Mouse (Mus musculus): ENCODE results near the gene Rsbn1. TPM values are rescaled to one million over a fixed set of nuclear protein-coding genes. Genes with fewer than 3 reads are reported as not detected.

Gene Rsbn1
- polyA plus RNA-seq, 1 experiment: 9.5 TPM

DNA sequence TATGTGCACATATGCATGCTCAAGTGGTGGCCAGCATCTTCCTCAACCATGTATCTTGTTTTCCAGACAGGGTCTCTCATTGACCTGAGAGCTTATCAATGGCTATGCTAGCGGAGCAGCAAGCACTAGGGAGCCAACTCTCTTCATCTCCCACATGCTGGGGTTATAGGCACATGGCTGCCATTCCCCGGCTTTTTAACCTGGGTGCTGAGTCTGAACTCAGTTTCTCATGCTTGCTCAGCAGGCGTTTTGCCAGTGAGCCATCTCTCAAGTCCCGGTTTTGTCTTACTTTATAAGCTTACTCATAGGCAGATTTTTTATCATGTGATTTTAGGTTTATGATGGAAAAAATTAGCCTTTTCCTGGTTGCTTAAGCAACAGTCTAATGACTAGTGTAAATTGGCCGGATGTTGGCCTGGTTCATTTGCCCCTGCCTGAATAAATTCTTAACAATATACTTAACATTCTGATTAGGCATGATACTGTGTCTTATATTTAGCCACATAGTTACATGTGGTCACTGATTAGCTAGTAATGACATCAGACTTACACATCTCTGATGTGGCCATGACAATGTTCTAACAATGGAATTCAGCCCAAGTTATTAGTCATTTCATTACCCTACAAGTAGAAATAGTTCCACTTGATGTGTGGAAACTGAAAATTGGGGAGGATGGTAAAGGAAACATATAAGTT is 6.4 kb upstream of the Rsbn1 start:
- no peak overlapping the region for H3K27ac ChIP-seq (ENCODE audit: insufficient read depth, low read length)
- no peak overlapping the region for H3K4me3 ChIP-seq (ENCODE audit: insufficient read depth, low read length)
- TF ChIP-seq POLR2A (IDR thresholded peaks at IDR 0.05; ENCODE audit: extremely low read depth, insufficient read depth, low read length): no peak
- no peak for TF ChIP-seq CTCF (IDR thresholded peaks at IDR 0.05; ENCODE audit: extremely low read depth, insufficient read depth, low read length)
- no peaks in the 10 kb centered on the region for H3K4me1 ChIP-seq (ENCODE audit: control insufficient read depth, insufficient read depth, low read length)

DNA sequence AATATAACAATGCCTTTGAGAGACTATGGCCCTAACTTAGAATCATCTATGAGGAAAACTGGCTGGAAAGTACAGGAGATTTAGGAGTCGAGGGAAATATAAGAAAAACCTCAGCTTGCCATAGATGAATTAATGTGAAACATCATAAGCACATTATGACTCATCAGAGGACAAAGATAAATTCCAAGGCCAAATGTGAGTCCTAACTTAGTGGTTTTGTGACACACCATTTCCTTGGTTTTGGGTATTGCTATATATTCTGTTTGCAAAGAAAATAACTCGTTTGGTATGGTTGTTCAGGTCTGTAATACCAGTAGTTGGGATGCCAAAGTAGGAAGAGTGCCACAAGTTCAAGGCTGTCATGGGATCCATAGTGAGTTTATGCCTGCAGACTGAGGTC is 5.1 kb upstream of the Rsbn1 start:
- TF ChIP-seq POLR2A (IDR thresholded peaks at IDR 0.05; ENCODE audit: extremely low read depth, insufficient read depth, low read length): no peak

DNA sequence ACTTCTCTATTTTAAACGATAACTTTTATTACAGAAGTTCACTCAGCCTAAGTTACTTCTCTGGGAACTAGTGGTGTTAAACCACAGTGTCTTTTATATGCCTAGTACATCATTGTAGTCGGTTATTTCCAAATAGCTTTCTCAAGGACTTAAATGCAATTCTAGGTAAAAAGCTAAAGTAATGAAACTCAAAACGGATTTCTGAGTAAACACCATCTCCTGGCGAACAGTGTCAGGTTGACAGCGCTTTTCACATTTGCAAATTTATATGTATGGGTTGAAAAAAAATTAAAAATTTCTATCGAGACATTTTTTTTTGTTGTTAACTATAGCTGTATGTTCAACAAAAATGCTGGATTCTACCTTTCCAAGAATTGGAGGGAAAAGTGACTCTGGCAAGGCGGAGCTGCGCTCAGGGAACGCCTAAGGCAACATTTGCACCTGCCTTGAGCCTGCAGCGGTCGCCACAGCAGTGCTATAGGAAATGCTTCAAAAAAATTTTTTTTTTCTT is 414 bp upstream of the Rsbn1 start:
- TF ChIP-seq POLR2A (IDR thresholded peaks at IDR 0.05; ENCODE audit: extremely low read depth, insufficient read depth, low read length) (no peak), CTCF (IDR thresholded peaks at IDR 0.05; ENCODE audit: extremely low read depth, insufficient read depth, low read length) (no peak)
- Histone ChIP-seq H3K27ac (ENCODE audit: insufficient read depth, low read length) (no peak overlapping the region), H3K4me3 (ENCODE audit: insufficient read depth, low read length) (peak overlapping the region; percentile 99), H3K4me1 (ENCODE audit: control insufficient read depth, insufficient read depth, low read length) (no peaks in the 10 kb centered on the region)

More for the DNA sequence above, 5.1 kb upstream of the Rsbn1 start:
- Histone ChIP-seq H3K4me3 (ENCODE audit: insufficient read depth, low read length) (no peak overlapping the region), H3K27ac (ENCODE audit: insufficient read depth, low read length) (no peak overlapping the region), H3K4me1 (ENCODE audit: control insufficient read depth, insufficient read depth, low read length) (no peaks in the 10 kb centered on the region)

DNA sequence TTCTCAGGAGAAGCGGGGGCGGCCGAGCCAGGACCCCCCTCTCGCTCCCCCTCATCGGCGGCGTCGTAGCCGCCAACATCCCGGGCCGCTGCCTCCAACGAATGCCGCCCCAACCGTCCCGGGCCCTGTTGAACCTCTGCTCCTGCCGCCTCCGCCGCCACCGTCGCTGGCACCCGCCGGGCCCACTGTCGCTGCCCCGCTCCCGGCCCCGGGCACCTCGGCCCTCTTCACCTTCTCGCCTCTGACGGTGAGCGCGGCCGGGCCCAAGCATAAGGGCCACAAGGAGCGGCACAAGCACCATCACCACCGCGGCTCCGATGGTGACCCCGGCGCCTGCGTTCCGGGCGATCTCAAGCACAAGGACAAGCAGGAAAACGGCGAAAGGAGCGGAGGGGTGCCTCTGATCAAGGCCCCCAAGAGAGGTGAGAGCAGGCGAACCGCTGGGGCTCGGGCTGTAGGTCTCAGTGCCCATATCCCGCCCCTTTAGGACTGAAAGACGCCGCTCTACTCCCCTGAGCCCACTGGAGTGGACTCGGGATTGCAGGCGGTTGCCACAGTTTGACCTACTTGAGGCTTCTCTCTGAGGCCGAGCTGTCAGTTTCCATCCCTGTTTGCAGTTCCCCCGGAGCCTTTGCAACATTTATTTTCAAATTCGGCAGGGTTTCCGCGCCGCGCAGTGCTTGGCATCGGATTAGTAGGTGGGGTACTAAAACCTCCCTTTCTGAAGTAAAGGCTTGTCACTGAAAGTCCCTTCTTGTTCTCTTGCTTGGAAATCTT is 1.0 kb downstream of the Rsbn1 start:
- Histone ChIP-seq H3K4me1 (ENCODE audit: control insufficient read depth, insufficient read depth, low read length) (no peaks in the 10 kb centered on the region), H3K4me3 (ENCODE audit: insufficient read depth, low read length) (peak overlapping the region; percentile 99), H3K27ac (ENCODE audit: insufficient read depth, low read length) (peak overlapping the region; percentile 45; the same call in 1 of the 2 replicates)
- no peak for TF ChIP-seq CTCF (IDR thresholded peaks at IDR 0.05; ENCODE audit: extremely low read depth, insufficient read depth, low read length)
- no peak for TF ChIP-seq POLR2A (IDR thresholded peaks at IDR 0.05; ENCODE audit: extremely low read depth, insufficient read depth, low read length)

DNA sequence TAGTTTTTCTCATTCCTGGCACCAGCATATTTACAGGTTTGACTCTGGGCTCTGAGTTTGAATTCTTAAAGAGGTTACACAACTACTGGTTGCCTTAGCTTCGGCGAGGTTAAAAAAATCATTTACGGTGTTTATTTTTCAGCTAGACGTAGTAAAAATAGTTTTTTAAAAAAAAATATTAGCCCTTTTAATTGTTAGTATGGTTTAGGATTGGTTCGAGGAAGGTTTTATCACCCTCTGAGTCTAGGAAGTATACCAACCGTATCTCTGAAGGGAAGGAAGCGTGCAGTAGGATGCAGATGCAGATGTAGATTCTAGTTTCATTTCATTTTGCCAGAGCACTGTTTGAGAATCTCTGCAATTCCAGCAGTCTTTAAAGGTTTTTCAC is 1.6 kb downstream of the Rsbn1 start:
- Histone ChIP-seq H3K27ac (ENCODE audit: insufficient read depth, low read length) (no peak overlapping the region), H3K4me1 (ENCODE audit: control insufficient read depth, insufficient read depth, low read length) (0 out of 2 replicates have a peak, but pooled peaks cover 1% of the 10 kb centered on the region), H3K4me3 (ENCODE audit: insufficient read depth, low read length) (peak overlapping the region; percentile 99)
- TF ChIP-seq CTCF (IDR thresholded peaks at IDR 0.05; ENCODE audit: extremely low read depth, insufficient read depth, low read length) (no peak), POLR2A (IDR thresholded peaks at IDR 0.05; ENCODE audit: extremely low read depth, insufficient read depth, low read length) (no peak)

DNA sequence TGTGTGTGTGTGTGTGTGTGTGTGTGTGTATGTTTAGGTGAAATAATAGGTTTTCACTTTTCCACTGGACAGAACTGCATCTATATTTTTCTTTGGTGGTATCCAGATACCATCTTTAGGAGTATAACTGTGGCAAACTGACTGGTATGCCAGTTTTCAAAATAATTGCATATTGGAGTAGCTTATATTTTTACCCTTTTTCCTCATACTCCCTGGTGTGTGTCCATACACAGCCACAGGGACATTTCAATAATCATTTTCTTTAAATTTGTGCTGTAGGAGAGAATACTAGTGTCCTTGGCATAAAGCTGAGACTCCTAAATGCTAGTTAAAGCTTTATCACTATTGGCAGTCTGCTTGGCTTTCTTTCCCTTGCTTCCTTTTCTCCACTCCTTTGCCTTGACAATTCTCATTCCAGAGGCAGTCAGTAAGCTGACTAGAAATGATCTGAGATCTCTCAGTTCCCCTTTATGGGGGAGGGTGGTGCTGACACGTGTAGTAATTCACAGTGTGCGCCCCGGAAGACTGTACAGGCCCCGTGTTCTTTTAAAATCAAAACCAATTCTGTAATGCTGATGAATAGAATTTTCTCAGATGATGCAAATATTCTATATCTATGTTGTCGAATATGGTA is 2.4 kb downstream of the Rsbn1 start:
- no peak for TF ChIP-seq CTCF (IDR thresholded peaks at IDR 0.05; ENCODE audit: extremely low read depth, insufficient read depth, low read length)
- TF ChIP-seq POLR2A (IDR thresholded peaks at IDR 0.05; ENCODE audit: extremely low read depth, insufficient read depth, low read length): no peak

DNA sequence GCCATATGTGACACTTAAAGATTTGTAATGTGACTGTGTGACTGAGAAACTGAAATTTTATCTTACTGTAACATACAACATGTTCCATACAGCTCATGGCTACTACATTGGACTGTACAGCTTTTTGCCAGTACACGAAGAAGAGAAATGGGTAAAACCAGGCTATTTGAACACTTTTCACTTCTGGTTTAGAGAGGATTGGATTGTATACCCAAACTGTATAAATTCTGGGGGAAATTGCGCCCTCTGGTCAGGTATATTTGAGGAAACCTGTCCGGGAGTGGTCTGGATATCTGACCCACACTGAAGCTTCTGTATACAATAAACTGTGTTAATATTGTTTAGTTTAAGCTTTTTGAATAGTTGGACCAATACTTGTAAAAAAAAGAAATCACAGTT is 2.9 kb downstream of the Rsbn1 start:
- peak overlapping the region; percentile 99; the same call in 1 of the 2 replicates for H3K4me3 ChIP-seq (ENCODE audit: insufficient read depth, low read length)
- H3K4me1 ChIP-seq (ENCODE audit: control insufficient read depth, insufficient read depth, low read length): 0 out of 2 replicates have a peak, but pooled peaks cover 1% of the 10 kb centered on the region
- H3K27ac ChIP-seq (ENCODE audit: insufficient read depth, low read length): no peak overlapping the region
- TF ChIP-seq POLR2A (IDR thresholded peaks at IDR 0.05; ENCODE audit: extremely low read depth, insufficient read depth, low read length) (no peak), CTCF (IDR thresholded peaks at IDR 0.05; ENCODE audit: extremely low read depth, insufficient read depth, low read length) (no peak)

More for the DNA sequence above, 2.4 kb downstream of the Rsbn1 start:
- H3K4me1 ChIP-seq (ENCODE audit: control insufficient read depth, insufficient read depth, low read length): 0 out of 2 replicates have a peak, but pooled peaks cover 1% of the 10 kb centered on the region
- no peak overlapping the region for H3K27ac ChIP-seq (ENCODE audit: insufficient read depth, low read length)
- peak overlapping the region; percentile 99; the same call in 1 of the 2 replicates for H3K4me3 ChIP-seq (ENCODE audit: insufficient read depth, low read length)

DNA sequence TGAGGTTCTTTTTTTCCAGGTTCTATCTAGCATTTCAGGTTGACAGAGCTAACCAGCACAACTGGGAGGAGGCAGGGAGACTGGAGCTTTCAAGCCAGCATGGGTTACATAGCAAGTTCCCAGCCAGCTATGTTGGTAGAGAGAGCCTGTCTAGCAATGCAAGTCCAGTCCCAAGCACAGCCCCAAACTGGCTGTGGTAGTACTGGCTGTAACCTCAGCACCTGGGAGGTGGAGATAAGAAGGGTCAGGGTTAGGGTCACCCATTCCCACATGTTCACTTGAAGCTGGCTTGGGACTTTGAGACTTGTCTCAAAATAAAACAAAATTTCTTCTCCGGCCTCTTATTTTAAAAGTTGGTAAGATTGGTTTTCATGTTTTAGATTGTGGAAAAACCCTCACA is 6.2 kb downstream of the Rsbn1 start:
- Histone ChIP-seq H3K4me1 (ENCODE audit: control insufficient read depth, insufficient read depth, low read length) (0 out of 2 replicates have a peak, but pooled peaks cover 1% of the 10 kb centered on the region), H3K4me3 (ENCODE audit: insufficient read depth, low read length) (no peak overlapping the region), H3K27ac (ENCODE audit: insufficient read depth, low read length) (no peak overlapping the region)
- TF ChIP-seq POLR2A (IDR thresholded peaks at IDR 0.05; ENCODE audit: extremely low read depth, insufficient read depth, low read length) (no peak), CTCF (IDR thresholded peaks at IDR 0.05; ENCODE audit: extremely low read depth, insufficient read depth, low read length) (no peak)

DNA sequence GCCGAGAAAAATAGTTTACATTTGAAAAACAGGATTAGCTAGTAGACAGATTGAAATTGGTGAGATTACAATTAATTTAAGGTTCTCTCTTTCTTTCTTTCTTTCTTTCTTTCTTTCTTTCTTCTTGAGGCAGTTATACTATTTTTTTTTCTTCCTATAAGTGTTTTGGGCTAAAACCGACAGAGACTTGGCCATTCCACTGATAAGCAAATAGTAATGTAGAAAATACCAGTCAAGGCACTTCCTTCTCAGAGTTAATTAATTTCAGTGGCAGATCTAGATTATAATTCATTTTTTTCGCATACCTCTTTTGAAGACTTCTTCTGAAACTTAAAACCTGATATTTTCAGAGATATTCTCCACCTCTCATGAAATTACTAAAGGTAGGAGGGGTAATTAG is 11.4 kb downstream of the Rsbn1 start:
- Histone ChIP-seq H3K4me1 (ENCODE audit: control insufficient read depth, insufficient read depth, low read length) (no peaks in the 10 kb centered on the region; the same call in 1 of the 2 replicates), H3K27ac (ENCODE audit: insufficient read depth, low read length) (no peak overlapping the region), H3K4me3 (ENCODE audit: insufficient read depth, low read length) (no peak overlapping the region)
- TF ChIP-seq POLR2A (IDR thresholded peaks at IDR 0.05; ENCODE audit: extremely low read depth, insufficient read depth, low read length): no peak
- no peak for TF ChIP-seq CTCF (IDR thresholded peaks at IDR 0.05; ENCODE audit: extremely low read depth, insufficient read depth, low read length)

Measured in cortical plate, adult 2 months (tissue).